Mouse (Mus musculus) G1E (cell line): Measurements from ENCODE around the gene Cdk17. TPM values are rescaled to one million over a fixed set of nuclear protein-coding genes. Genes with fewer than 3 reads are reported as not detected.

Experiments used
- ATAC-seq: 2 replicates; pipeline ENCODE4 v1.8.0; 2016; ENCODE audit warnings: mild to moderate bottlenecking; ENCODE audit not compliant: insufficient number of reproducible peaks, poor library complexity, low FRiP score, severe bottlenecking; ENCODE audit errors: extremely low read depth
- DNase-seq: peaks from one replicate; pipeline ENCODE4 v3.0.0; 2012; ENCODE audit warnings: low spot score
- H3K27me3 ChIP-seq: 2 replicates; pipeline ENCODE4 v1.6.1; 2012; ENCODE audit warnings: mild to moderate bottlenecking, low read length, inconsistent platforms; ENCODE audit not compliant: insufficient read depth
- H3K36me3 ChIP-seq: replicated peaks from 2 replicates; pipeline ENCODE3; 2012; ENCODE audit warnings: mild to moderate bottlenecking, inconsistent platforms
- H3K4me1 ChIP-seq: 2 replicates; pipeline ENCODE4 v1.6.1; 2012; ENCODE audit warnings: low read depth, low read length, inconsistent platforms, mixed read lengths; ENCODE audit not compliant: insufficient read depth
- H3K4me3 ChIP-seq: 2 replicates; pipeline ENCODE4 v1.5.1; 2012; ENCODE audit warnings: low read depth, mild to moderate bottlenecking, inconsistent platforms, low read length, moderate library complexity, mixed read lengths
- H3K9me3 ChIP-seq: replicated peaks from 2 replicates; pipeline ENCODE4 v1.6.1; 2012; ENCODE audit warnings: inconsistent platforms
- CTCF ChIP-seq: IDR thresholded peaks from 2 replicates; pipeline ENCODE4 v1.5.1; 2012; ENCODE audit warnings: low read depth, low read length, inconsistent platforms, mixed read lengths
- GATA1 ChIP-seq: IDR thresholded peaks from 2 replicates; pipeline ENCODE4 v1.6.1; 2012; ENCODE audit warnings: borderline replicate concordance, low read length, inconsistent platforms, mixed read lengths
- GATA2 ChIP-seq: IDR thresholded peaks from 2 replicates; pipeline ENCODE4 v1.6.1; 2012; ENCODE audit warnings: low read depth, low read length, inconsistent platforms, borderline replicate concordance
- POLR2AphosphoS5 ChIP-seq: IDR thresholded peaks from 2 replicates; pipeline ENCODE4 v1.6.1; 2012; ENCODE audit warnings: low read depth, low read length, inconsistent platforms; ENCODE audit not compliant: insufficient replicate concordance
- TAL1 ChIP-seq: conservative IDR thresholded peaks from 2 replicates; pipeline ENCODE4 v1.6.1; 2012; ENCODE audit warnings: low read depth, low read length, inconsistent platforms, mixed read lengths
- polyA plus RNA-seq: library from polyadenylated mRNA; stranded (reverse); fragments of >175 nt; gene quantifications from 2 replicates; pipeline ENCODE4 v1.2.3, GENCODE M21; 2012
- total RNA-seq, 2 experiments: library from RNA; stranded (forward) in 1 of 2; stranded (reverse) in 1 of 2; fragments of 200-1000 nt in 1 of 2; fragments of >200 nt in 1 of 2; fragmentation: Nextera tagmentation in 1 of 2; gene quantifications; 2 replicates each; pipeline ENCODE4 v1.2.3; 2014 to 2017

Gene Cdk17
- total and polyA plus RNA-seq, 3 experiments, result 6.5 to 123 (median 95.6) TPM

- Histone ChIP-seq H3K4me3 (no peak overlapping the region), H3K27me3 (peaks cover 5% of the 10 kb centered on the region; the same call in 1 of the 2 replicates), H3K9me3 (no peaks in the 10 kb centered on the region), H3K4me1 (peaks cover 14% of the 10 kb centered on the region), H3K36me3 (peaks cover 4% of the 10 kb centered on the region)
- TF ChIP-seq TAL1 (no peak), POLR2AphosphoS5 (no peak), GATA2 (no peak), CTCF (no peak), GATA1 (no peak)
- DNase-seq (no peak), ATAC-seq (no peak; the same call in 1 of the 2 replicates)
Observed at GRCm38 (mm10) chr10:93261132-93261980, 100.7 kb downstream of the Cdk17 start.

- H3K27me3 ChIP-seq, result peaks cover 5% of the 10 kb centered on the region; the same call in 1 of the 2 replicates
- H3K4me3 ChIP-seq, result no peak overlapping the region
- no peaks in the 10 kb centered on the region for H3K9me3 ChIP-seq
- TF ChIP-seq POLR2AphosphoS5 (no peak), GATA1 (no peak), GATA2 (no peak), TAL1 (no peak), CTCF (no peak)
- peaks cover 14% of the 10 kb centered on the region for H3K4me1 ChIP-seq
- H3K36me3 ChIP-seq, result peaks cover 4% of the 10 kb centered on the region
- no peak for ATAC-seq
- DNase-seq, result no peak
Observed at GRCm38 (mm10) chr10:93261981-93262499, 101.4 kb downstream of the Cdk17 start.

- Histone ChIP-seq H3K36me3 (peaks cover 4% of the 10 kb centered on the region), H3K4me3 (no peak overlapping the region), H3K4me1 (peaks cover 14% of the 10 kb centered on the region), H3K27me3 (peaks cover 7% of the 10 kb centered on the region; the same call in 1 of the 2 replicates), H3K9me3 (no peaks in the 10 kb centered on the region)
- DNase-seq, result no peak
- no peak for TF ChIP-seq GATA2
- TF ChIP-seq CTCF, result no peak
- no peak for TF ChIP-seq GATA1
- TF ChIP-seq TAL1, result no peak
- no peak for TF ChIP-seq POLR2AphosphoS5
- ATAC-seq, result no peak
Observed at GRCm38 (mm10) chr10:93263431-93263830, 102.8 kb downstream of the Cdk17 start.

- ATAC-seq (no peak), DNase-seq (no peak)
- Histone ChIP-seq H3K36me3 (peaks cover 4% of the 10 kb centered on the region), H3K9me3 (no peaks in the 10 kb centered on the region), H3K4me1 (peaks cover 17% of the 10 kb centered on the region), H3K4me3 (no peak overlapping the region), H3K27me3 (peaks cover 7% of the 10 kb centered on the region; the same call in 1 of the 2 replicates)
- TF ChIP-seq CTCF, result no peak
- no peak for TF ChIP-seq POLR2AphosphoS5
- no peak for TF ChIP-seq GATA2
- no peak for TF ChIP-seq TAL1
- TF ChIP-seq GATA1, result no peak
Observed at GRCm38 (mm10) chr10:93264001-93264400, 103.3 kb downstream of the Cdk17 start.

- H3K36me3 ChIP-seq, result peaks cover 4% of the 10 kb centered on the region
- ATAC-seq, result no peak
- peaks cover 7% of the 10 kb centered on the region; the same call in 1 of the 2 replicates for H3K27me3 ChIP-seq
- no peak for DNase-seq
- no peak for TF ChIP-seq GATA1
- TF ChIP-seq GATA2, result no peak
- TF ChIP-seq TAL1, result no peak
- TF ChIP-seq POLR2AphosphoS5, result no peak
- no peak for TF ChIP-seq CTCF
- peaks cover 32% of the 10 kb centered on the region for H3K4me1 ChIP-seq
- no peaks in the 10 kb centered on the region for H3K9me3 ChIP-seq
- no peak overlapping the region for H3K4me3 ChIP-seq
Observed at GRCm38 (mm10) chr10:93265833-93266232, 105.2 kb downstream of the Cdk17 start.

- Histone ChIP-seq H3K36me3 (peaks cover 4% of the 10 kb centered on the region), H3K4me3 (no peak overlapping the region), H3K9me3 (no peaks in the 10 kb centered on the region), H3K27me3 (peaks cover 7% of the 10 kb centered on the region; the same call in 1 of the 2 replicates), H3K4me1 (peaks cover 30% of the 10 kb centered on the region)
- no peak for TF ChIP-seq GATA1
- TF ChIP-seq POLR2AphosphoS5, result no peak
- TF ChIP-seq CTCF, result no peak
- TF ChIP-seq TAL1, result no peak
- TF ChIP-seq GATA2, result no peak
- DNase-seq, result no peak
- ATAC-seq, result no peak
Observed at GRCm38 (mm10) chr10:93266521-93266920, 105.8 kb downstream of the Cdk17 start.
